Mouse (Mus musculus) liver, embryonic 16.5 days (tissue): ENCODE measurements around the gene Neurl4. TPM values are rescaled to one million over a fixed set of nuclear protein-coding genes. Genes with fewer than 3 reads are reported as not detected.

Experiments
- ATAC-seq: fragments of 200-750 bp; cut with Nextera tagmentation; 2 replicates; pipeline ENCODE4 v1.8.0; 2017; ENCODE audit warnings: low read depth, mild to moderate bottlenecking, moderate number of reproducible peaks, moderate library complexity
- H3K27ac ChIP-seq: fragments of 300-500 bp; sonication (generic); 2 replicates; pipeline ENCODE4 v1.5.1; 2014; ENCODE audit warnings: mild to moderate bottlenecking, low read length
- H3K27me3 ChIP-seq: fragments of 300-500 bp; sonication (generic); 2 replicates; pipeline ENCODE4 v1.6.1; 2014; ENCODE audit warnings: low read depth, low read length, mixed read lengths; ENCODE audit not compliant: control insufficient read depth, insufficient read depth
- H3K36me3 ChIP-seq: fragments of 300-500 bp; sonication (generic); 2 replicates; pipeline ENCODE4 v1.6.1; 2014; ENCODE audit warnings: mild to moderate bottlenecking; ENCODE audit not compliant: control insufficient read depth, insufficient read depth
- H3K4me1 ChIP-seq: fragments of 300-500 bp; sonication (generic); 2 replicates; pipeline ENCODE4 v1.6.1; 2014; ENCODE audit warnings: low read depth, low read length, mixed read lengths; ENCODE audit not compliant: control insufficient read depth
- H3K4me2 ChIP-seq: fragments of 300-500 bp; sonication (generic); 2 replicates; pipeline ENCODE4 v1.6.1; 2014; ENCODE audit warnings: low read depth, low read length, mixed read lengths
- H3K4me3 ChIP-seq: fragments of 300-500 bp; sonication (generic); 2 replicates; pipeline ENCODE4 v1.5.1; 2014; ENCODE audit warnings: low read depth, mild to moderate bottlenecking, low read length
- H3K9ac ChIP-seq: fragments of 300-500 bp; sonication (generic); 2 replicates; pipeline ENCODE4 v1.6.1; 2014; ENCODE audit warnings: low read depth, low read length
- H3K9me3 ChIP-seq: fragments of 300-500 bp; sonication (generic); replicated peaks from 2 replicates; pipeline ENCODE4 v1.6.1; 2016; ENCODE audit warnings: low read length; ENCODE audit not compliant: control insufficient read depth
- WGBS: fragments of 180-500 bp; shearing (Covaris S2); extraction: QIAGEN DNeasy Blood & Tissue Kit; methylation state at CpG from one replicate; pipeline ENCODE4 v1.1.7; 2014; ENCODE audit not compliant: insufficient replicate concordance; 5-methylcytosine and 5-hydroxymethylcytosine counted together
- polyA plus RNA-seq: library from polyadenylated mRNA; unstranded; fragments of >200 nt; fragmentation: Nextera tagmentation; extraction: Ambion mirVana; gene quantifications from 2 replicates; pipeline ENCODE4 v1.2.1, GENCODE M21; 2015

The Neurl4 gene
- polyA plus RNA-seq, 1 experiment from 2014 or later: 2.6 TPM

GRCm38 (mm10) chr11:69867335-69867734, 33.5 kb upstream of the Neurl4 start:
- Histone ChIP-seq H3K27me3 (no peaks in the 10 kb centered on the region), H3K4me2 (no peak overlapping the region), H3K9me3 (no peaks in the 10 kb centered on the region), H3K4me1 (peaks cover 34% of the 10 kb centered on the region), H3K36me3 (no peaks in the 10 kb centered on the region), H3K9ac (peak overlapping the region; percentile 30), H3K4me3 (no peak overlapping the region), H3K27ac (peak overlapping the region; percentile 51; the same call in 1 of the 2 replicates)
- peak; percentile 62 for ATAC-seq
- 32% methylated on average over 9 of the region's 9 CpGs for WGBS

DNA sequence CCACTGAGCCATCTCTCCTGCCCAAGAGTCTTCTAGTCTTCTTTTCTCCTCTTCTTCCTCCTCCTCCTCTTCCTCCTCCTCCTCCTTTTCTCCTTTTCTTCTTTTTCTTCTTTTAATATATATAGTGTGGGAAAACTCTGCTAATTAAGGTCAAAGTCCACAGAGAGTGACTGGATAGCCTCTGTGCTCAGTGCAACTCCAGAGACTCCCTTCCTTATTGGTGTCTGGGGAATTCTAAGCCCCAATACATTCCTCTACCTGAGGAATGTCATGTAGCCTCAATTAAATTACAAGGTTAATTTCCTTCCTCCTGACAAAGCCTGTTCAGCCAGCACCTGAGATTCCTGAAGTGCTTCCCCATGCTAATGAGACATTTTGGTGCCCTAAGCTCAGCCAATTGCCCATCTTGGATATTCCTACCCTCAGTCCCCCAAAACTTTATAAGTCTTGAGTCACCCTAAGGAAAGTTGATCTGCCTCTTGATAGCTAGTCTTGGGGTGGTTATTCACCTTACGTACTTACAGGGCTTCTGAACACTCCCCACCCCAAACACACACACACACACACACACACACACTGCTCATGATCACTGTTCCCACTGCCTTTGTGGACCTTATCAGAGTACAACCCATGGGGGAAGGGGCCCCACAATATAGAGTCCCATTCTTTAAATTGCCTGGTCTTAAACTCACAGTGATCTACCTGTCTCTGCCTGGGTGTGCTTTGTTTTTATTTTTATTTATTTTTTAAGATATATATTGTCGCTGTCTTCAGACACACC, 30.4 kb upstream of the Neurl4 start:
- Histone ChIP-seq H3K4me3 (no peak overlapping the region), H3K27ac (no peak overlapping the region), H3K4me1 (peaks cover 17% of the 10 kb centered on the region), H3K4me2 (no peak overlapping the region), H3K36me3 (no peaks in the 10 kb centered on the region), H3K9ac (no peak overlapping the region), H3K27me3 (no peaks in the 10 kb centered on the region), H3K9me3 (no peaks in the 10 kb centered on the region)
- peak; percentile 40; the same call in 1 of the 2 replicates for ATAC-seq
- 68% methylated on average over 2 of the region's 2 CpGs for WGBS

GRCm38 (mm10) chr11:69871822-69872221, 29.1 kb upstream of the Neurl4 start:
- H3K27me3 ChIP-seq: no peaks in the 10 kb centered on the region
- no peaks in the 10 kb centered on the region for H3K36me3 ChIP-seq
- H3K27ac ChIP-seq: no peak overlapping the region
- no peaks in the 10 kb centered on the region for H3K9me3 ChIP-seq
- 75% methylated on average over 7 of the region's 7 CpGs for WGBS
- no peak for ATAC-seq
- H3K9ac ChIP-seq: no peak overlapping the region
- H3K4me2 ChIP-seq: no peak overlapping the region
- no peak overlapping the region for H3K4me3 ChIP-seq
- peaks cover 29% of the 10 kb centered on the region for H3K4me1 ChIP-seq

DNA sequence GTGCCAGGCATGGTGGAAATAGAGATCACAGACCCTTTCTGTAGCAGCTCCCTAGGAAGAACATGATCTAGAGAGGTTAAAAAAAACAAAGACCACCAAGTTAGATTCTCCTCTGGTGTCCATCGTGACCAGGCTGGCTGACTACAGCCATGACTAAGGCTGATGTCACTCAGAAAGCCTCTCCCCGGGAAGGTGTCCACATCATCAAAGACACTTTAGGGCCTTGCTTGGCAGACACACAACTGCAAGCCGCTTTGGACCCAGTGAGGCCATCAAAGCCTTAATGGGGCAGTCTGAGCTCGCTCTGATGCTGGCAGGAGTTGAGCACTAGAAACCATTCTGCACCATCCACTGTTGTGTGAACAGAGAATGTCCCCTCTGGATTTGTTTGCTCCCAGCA, 28.4 kb upstream of the Neurl4 start:
- ATAC-seq: no peak
- H3K4me2 ChIP-seq: no peak overlapping the region
- H3K9ac ChIP-seq: no peak overlapping the region
- no peaks in the 10 kb centered on the region for H3K36me3 ChIP-seq
- H3K9me3 ChIP-seq: no peaks in the 10 kb centered on the region
- 72% methylated on average over 4 of the region's 4 CpGs for WGBS
- no peak overlapping the region for H3K4me3 ChIP-seq
- no peak overlapping the region for H3K27ac ChIP-seq
- no peaks in the 10 kb centered on the region for H3K27me3 ChIP-seq
- H3K4me1 ChIP-seq: peaks cover 27% of the 10 kb centered on the region

GRCm38 (mm10) chr11:69876186-69876585, 24.7 kb upstream of the Neurl4 start:
- H3K27me3 ChIP-seq: no peaks in the 10 kb centered on the region
- no peak overlapping the region for H3K4me3 ChIP-seq
- no peak overlapping the region for H3K9ac ChIP-seq
- peaks cover 59% of the 10 kb centered on the region for H3K4me1 ChIP-seq
- H3K9me3 ChIP-seq: no peaks in the 10 kb centered on the region
- WGBS: 39% methylated on average over 7 of the region's 7 CpGs
- no peak overlapping the region for H3K4me2 ChIP-seq
- no peak for ATAC-seq
- no peaks in the 10 kb centered on the region for H3K36me3 ChIP-seq
- no peak overlapping the region for H3K27ac ChIP-seq

GRCm38 (mm10) chr11:69876867-69877266, 24.0 kb upstream of the Neurl4 start:
- Histone ChIP-seq H3K9me3 (no peaks in the 10 kb centered on the region), H3K27ac (no peak overlapping the region), H3K4me2 (0 out of 2 replicates have a peak overlapping the region, but pooled peaks have one; percentile 14), H3K36me3 (no peaks in the 10 kb centered on the region), H3K4me1 (peaks cover 65% of the 10 kb centered on the region), H3K9ac (peak overlapping the region; percentile 4; the same call in 1 of the 2 replicates), H3K27me3 (no peaks in the 10 kb centered on the region), H3K4me3 (no peak overlapping the region)
- ATAC-seq: peak; percentile 35; the same call in 1 of the 2 replicates
- WGBS: 2% methylated on average over 12 of the region's 12 CpGs

DNA sequence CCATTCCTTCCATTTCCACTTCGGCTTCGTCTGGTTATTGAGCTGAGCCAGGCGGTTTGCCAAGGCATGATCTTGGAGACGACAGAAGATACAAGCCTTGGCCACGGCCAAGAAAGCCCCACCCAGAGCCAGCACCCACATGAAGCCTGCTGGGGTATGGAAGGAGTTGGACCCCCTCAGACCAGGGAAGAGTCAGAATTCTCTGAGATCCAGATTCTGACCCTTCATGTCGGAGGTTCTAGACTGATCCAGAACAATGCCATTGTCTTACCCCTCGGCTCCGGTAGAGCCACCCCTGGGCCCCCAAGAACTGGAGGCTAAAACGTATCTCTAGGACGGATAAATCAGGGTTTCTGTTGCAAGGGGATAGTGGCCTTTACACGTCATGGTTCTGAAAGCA, 23.0 kb upstream of the Neurl4 start, which contains the start of gene Tmem95:
Gene Tmem95 (minus strand): TSS at position 141 of the 400 bp plus-strand sequence.
- H3K9me3 ChIP-seq: no peaks in the 10 kb centered on the region
- H3K9ac ChIP-seq: 0 out of 2 replicates have a peak within 1 kb of the TSS, but pooled peaks have one; percentile 35
- H3K27me3 ChIP-seq: no peaks in the 10 kb centered on the region
- ATAC-seq: no peak
- WGBS: 74% methylated on average over 11 of the region's 11 CpGs
- H3K4me2 ChIP-seq: 0 out of 2 replicates have a peak within 1 kb of the TSS, but pooled peaks have one; percentile 14
- H3K4me3 ChIP-seq: no peak within 1 kb of the TSS
- H3K27ac ChIP-seq: peak within 1 kb of the TSS; percentile 77
- H3K4me1 ChIP-seq: peaks cover 67% of the 10 kb centered on the region
- no peaks in the 10 kb centered on the region for H3K36me3 ChIP-seq

- Histone ChIP-seq H3K9ac (0 out of 2 replicates have a peak overlapping the region, but pooled peaks have one; percentile 35), H3K4me3 (no peak overlapping the region), H3K27ac (peak overlapping the region; percentile 77), H3K36me3 (no peaks in the 10 kb centered on the region), H3K4me1 (peaks cover 67% of the 10 kb centered on the region), H3K9me3 (no peaks in the 10 kb centered on the region), H3K4me2 (no peak overlapping the region), H3K27me3 (no peaks in the 10 kb centered on the region)
- ATAC-seq: no peak
- WGBS: 76% methylated on average over 3 of the region's 3 CpGs
Measured at GRCm38 (mm10) chr11:69878399-69878798, 22.5 kb upstream of the Neurl4 start.

GRCm38 (mm10) chr11:69878952-69879351, 21.9 kb upstream of the Neurl4 start:
- peaks cover 72% of the 10 kb centered on the region for H3K4me1 ChIP-seq
- no peak overlapping the region for H3K4me3 ChIP-seq
- WGBS: 27% methylated on average over 6 of the region's 6 CpGs
- H3K9me3 ChIP-seq: no peaks in the 10 kb centered on the region
- H3K4me2 ChIP-seq: peak overlapping the region; percentile 93
- no peaks in the 10 kb centered on the region for H3K36me3 ChIP-seq
- peak overlapping the region; percentile 35 for H3K9ac ChIP-seq
- peak overlapping the region; percentile 77 for H3K27ac ChIP-seq
- no peaks in the 10 kb centered on the region for H3K27me3 ChIP-seq
- peak; percentile 37 for ATAC-seq
